Mouse (Mus musculus) thymus, adult 18-20 months (tissue): ENCODE results near the gene Pigh.
A peak's percentile ranks its signal among the peaks of the same experiment; 100 is the strongest.

Experiments
- DNase-seq, 2 experiments: peaks; one replicate each; pipeline ENCODE4 v3.0.0; 2022; ENCODE audit warnings: mixed read lengths in 2 of 2

The Pigh gene

DNA sequence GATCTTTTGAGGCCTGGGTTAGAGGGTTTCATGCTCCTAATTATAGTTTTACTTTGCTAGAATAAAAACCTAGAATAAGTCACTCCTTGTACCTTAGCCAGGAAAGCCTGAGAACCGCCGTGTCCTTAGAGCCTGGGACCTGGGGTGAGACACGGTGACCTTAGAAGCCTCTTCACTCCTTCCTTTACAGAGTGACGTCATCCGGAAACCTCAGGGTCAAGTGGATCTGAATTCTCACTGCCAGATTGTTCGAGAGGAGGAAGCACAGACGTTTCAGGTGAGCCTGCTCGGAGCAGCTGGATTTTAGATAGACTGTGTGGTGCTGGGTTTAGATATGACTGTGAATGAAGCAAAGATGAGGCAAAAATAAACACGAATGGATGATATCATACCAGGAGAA lies 23.0 kb downstream of the Pigh start:
- no peak for DNase-seq

GRCm38 (mm10) chr12:79064451-79064850 lies 25.0 kb downstream of the Pigh start:
- peak in 1 of 2 experiments; percentile 30 for DNase-seq

GRCm38 (mm10) chr12:79060766-79061652 lies 28.4 kb downstream of the Pigh start:
- DNase-seq: no peak

DNA sequence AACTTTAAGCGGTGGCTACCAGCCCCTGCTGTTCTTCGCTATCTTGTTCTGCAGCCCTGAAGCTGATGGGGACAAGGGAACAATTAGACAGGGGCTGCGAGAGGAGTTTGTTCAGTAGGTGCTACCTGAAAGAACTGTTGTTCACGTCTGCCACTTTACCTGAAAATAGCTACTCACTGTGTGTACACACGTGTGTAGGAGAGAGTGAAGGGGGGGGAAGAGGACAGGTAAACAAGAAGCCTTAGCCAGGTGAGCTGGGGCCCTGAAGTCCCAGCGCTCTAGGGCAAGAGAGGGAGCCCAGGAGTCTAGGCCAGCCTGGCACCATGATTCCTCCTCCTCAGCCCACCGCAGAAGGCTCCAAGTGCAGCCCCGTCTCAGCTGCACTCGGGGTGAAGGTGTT lies 29.3 kb downstream of the Pigh start:
- no peak for DNase-seq

GRCm38 (mm10) chr12:79059573-79059972 lies 29.9 kb downstream of the Pigh start:
- no peak for DNase-seq

GRCm38 (mm10) chr12:79055276-79055675 lies 34.2 kb downstream of the Pigh start:
- no peak for DNase-seq

GRCm38 (mm10) chr12:79052073-79052472 lies 37.4 kb downstream of the Pigh start:
- no peak for DNase-seq

GRCm38 (mm10) chr12:79050545-79051212 lies 38.8 kb downstream of the Pigh start:
- no peak for DNase-seq

GRCm38 (mm10) chr12:79049807-79050206 lies 39.6 kb downstream of the Pigh start:
- no peak for DNase-seq

- no peak for DNase-seq
Observed at GRCm38 (mm10) chr12:79048898-79049297, 40.6 kb downstream of the Pigh start.

DNA sequence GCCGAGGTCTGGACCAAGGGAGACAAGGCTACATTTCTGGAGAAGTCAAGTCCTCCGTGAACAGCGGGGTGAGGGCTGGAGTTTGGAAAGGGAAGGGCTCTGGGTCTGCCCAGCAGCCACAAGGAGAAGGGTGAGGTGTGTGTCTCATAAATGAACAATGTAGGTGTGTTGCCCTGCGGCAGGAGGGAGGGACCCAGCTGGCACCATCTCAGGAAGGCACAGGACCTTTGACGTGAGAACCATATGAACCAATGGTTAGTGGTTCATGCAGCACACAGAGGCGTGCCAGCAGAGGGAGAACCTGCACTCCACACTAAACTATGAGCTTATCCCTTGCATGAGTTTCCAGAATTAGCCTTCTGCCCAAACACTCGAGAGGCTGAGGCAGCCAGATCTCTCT lies 42.2 kb downstream of the Pigh start:
- DNase-seq: no peak

DNA sequence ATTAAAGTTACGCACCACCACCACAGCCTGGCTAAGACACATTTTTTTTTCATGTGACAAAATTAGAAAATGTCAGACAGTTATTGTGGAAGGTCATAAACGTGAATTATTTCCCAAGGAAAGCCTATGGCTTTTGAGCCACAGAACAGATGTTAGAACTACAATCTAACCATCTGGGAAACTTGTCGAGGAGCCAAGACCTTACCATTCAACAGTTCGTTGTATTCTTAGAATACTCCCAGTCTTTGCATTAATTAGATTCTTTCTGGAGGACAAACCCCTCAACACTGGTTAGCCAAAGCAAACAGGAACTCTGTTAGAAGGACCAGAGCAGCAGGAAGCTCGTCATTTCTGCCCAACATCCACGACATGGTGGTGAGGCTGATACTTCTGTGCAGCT lies 43.3 kb downstream of the Pigh start:
- DNase-seq: no peak

GRCm38 (mm10) chr12:79044668-79045067 lies 44.8 kb downstream of the Pigh start:
- no peak for DNase-seq

DNA sequence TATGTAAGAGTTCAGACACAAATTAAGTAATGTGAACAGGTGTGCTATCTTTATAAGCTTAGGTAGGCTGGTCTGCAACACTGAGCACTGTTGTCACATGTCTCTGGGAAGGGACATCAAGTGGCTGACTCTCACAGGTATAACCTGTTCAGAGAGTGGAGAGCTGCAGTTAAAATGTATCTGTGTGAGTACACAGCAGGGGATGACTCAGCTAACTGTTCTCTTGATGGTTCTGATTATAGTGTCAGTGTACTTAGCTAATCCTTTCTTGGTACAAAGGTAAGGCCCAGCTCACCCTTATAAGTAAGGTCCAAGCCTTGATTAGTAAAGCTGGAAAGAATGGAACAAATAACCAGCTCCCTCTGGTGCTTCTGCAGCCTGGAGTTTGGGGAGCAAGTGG lies 48.0 kb downstream of the Pigh start:
- no peak for DNase-seq

- no peak for DNase-seq
Observed at GRCm38 (mm10) chr12:79040201-79040827, 49.1 kb downstream of the Pigh start.

DNA sequence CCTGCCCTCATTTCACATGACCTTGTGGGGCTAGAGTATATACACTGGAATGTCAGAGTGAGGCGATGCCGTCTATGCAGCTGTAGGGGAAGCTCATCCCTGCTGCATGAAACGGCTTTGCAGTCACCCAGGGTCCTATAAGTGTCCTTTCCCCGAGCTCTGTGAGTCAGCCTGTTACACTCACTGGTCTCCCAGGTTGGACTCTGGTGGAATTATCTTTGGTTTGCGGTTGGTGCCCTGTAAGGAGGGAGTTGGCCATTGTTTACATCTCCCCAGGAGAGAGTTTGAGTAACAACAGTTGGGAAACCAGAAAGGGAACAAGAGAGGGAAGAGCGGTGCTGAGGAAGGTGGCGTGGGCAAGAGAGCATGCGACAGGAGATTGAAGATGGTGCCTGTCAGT lies 49.7 kb downstream of the Pigh start:
- no peak for DNase-seq

GRCm38 (mm10) chr12:79035349-79035748 lies 54.1 kb downstream of the Pigh start:
- no peak for DNase-seq

DNA sequence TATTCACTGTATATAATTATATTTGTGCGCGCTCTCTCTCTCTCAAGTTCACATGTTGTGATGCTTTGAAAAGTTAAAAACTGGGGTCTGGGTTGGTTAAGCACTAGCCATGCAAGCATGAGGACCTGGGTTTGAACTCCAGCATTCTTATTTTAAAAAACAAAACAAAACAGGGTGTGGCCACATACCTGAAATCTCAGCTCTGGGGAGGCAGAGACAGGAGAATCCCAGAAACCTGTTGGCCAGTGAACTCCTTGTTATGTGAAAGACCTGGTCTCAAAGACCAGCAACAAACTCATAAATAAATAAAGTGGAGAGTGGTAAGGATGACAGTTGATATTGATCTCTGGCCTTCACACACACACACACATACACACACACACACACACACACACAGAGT lies 55.1 kb downstream of the Pigh start:
- DNase-seq: no peak
